Mouse (Mus musculus): ENCODE measurements around the gene Ksr2.

- no peak for TF ChIP-seq CTCF (IDR thresholded peaks at IDR 0.05; ENCODE audit: low read depth, low read length)
- TF ChIP-seq POLR2A (IDR thresholded peaks at IDR 0.05; ENCODE audit: extremely low read depth, insufficient read depth, low read length) = no peak
Observed at GRCm38 (mm10) chr5:117414611-117415010, 811 bp downstream of the Ksr2 start.

Measured in liver, adult 2 months (tissue).